In the genomic region with DNA sequence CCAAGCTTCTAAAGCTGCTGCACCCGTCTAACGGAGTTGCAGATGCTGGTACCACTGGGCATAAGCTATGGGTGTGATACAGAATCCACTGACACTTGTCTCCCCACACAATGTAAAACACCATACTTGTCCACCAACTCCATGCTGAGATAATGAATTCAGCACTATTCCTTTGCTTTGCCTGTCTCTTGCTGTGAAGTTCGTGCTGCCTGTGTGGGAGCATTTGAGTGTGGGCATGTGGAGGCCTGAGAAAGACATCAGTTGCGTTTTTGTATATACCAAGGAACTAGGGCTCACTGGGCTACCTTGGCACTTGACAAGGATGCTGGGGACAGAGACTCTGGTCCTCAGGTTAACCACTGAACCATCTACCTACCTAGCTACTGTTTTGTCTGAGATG, we compare ENCODE assay signal across 29 mouse cellular contexts. TPM values are rescaled to one million over a fixed set of nuclear protein-coding genes. Genes with fewer than 3 reads are reported as not detected.
"Had no signal": no experiment of that assay in that cellular context is flagged by ENCODE, and none has a peak within 500 bp of the region (broad histone marks: within the 10 kb centered on the region; RNA-seq: fewer than 3 reads in every experiment).

No protein-coding gene starts in this region.

- H3K9ac ChIP-seq: liver, embryonic 13.5 days; neural tube, embryonic 12.5 days; neural tube, embryonic 15.5 days; stomach, embryonic 15.5 days had no signal

- ATAC-seq: intestine, embryonic 16.5 days had no signal

- H3K27ac ChIP-seq: liver, embryonic 13.5 days; neural tube, embryonic 12.5 days; neural tube, embryonic 15.5 days; stomach, embryonic 15.5 days had no signal

- H3K27me3 ChIP-seq: liver, embryonic 13.5 days; neural tube, embryonic 12.5 days; neural tube, embryonic 15.5 days; stomach, embryonic 15.5 days had no signal

- H3K4me1 ChIP-seq: liver, embryonic 13.5 days; neural tube, embryonic 12.5 days; neural tube, embryonic 15.5 days; stomach, embryonic 15.5 days had no signal

- H3K9me3 ChIP-seq: liver, embryonic 13.5 days; neural tube, embryonic 12.5 days; neural tube, embryonic 15.5 days; stomach, embryonic 15.5 days had no signal

- DNase-seq: kidney, adult 18-20 months; kidney, adult 9 months; kidney, postnatal 14 days; kidney, postnatal 4 days; layer of hippocampus, adult 9-11 months; liver, embryonic 13.5 days; lung, adult 2 months; lung, postnatal 14 days; lung, postnatal 4 days; midbrain, embryonic 14.5 days; spleen, adult 18-20 months; thymus, adult 18-20 months; thymus, postnatal 36 days had no signal

- H3K4me3 ChIP-seq: liver, embryonic 13.5 days; neural tube, embryonic 12.5 days; neural tube, embryonic 15.5 days; stomach, embryonic 15.5 days had no signal

RNA-seq across cellular contexts. Expression of a gene that starts 36.5 kb away (rescaled TPM):
- total RNA-seq: layer of hippocampus, adult 18-20 months; layer of hippocampus, postnatal 25 days; left cerebral cortex, postnatal 14 days; megakaryocyte-erythroid progenitor cell, adult 5-6 weeks had no signal
- polyA plus RNA-seq: midbrain, embryonic 11.5 days had no signal

RNA-seq across cellular contexts. Expression of a gene that starts 40.0 kb away (rescaled TPM):
- total RNA-seq: layer of hippocampus, adult 18-20 months; layer of hippocampus, postnatal 25 days; left cerebral cortex, postnatal 14 days; megakaryocyte progenitor cell, adult 5-6 weeks; megakaryocyte-erythroid progenitor cell, adult 5-6 weeks had no signal
- polyA plus RNA-seq: intestine, embryonic 16.5 days; kidney, embryonic 16.5 days; limb, embryonic 11.5 days; limb, embryonic 14.5 days; lung, adult 2 months; lung, embryonic 16.5 days; midbrain, embryonic 11.5 days; midbrain, embryonic 14.5 days; neural tube, embryonic 12.5 days; neural tube, embryonic 15.5 days; stomach, embryonic 15.5 days; testis, adult 2 months; urinary bladder, adult 2 months had no signal
